Mouse (Mus musculus): ENCODE measurements around the gene Slc7a4. TPM values are rescaled to one million over a fixed set of nuclear protein-coding genes. Genes with fewer than 3 reads are reported as not detected.
A peak's percentile ranks its signal among the peaks of the same experiment; 100 is the strongest.

Gene Slc7a4
- polyA plus RNA-seq, 1 experiment from 2014 or later: 5.5 TPM

DNA sequence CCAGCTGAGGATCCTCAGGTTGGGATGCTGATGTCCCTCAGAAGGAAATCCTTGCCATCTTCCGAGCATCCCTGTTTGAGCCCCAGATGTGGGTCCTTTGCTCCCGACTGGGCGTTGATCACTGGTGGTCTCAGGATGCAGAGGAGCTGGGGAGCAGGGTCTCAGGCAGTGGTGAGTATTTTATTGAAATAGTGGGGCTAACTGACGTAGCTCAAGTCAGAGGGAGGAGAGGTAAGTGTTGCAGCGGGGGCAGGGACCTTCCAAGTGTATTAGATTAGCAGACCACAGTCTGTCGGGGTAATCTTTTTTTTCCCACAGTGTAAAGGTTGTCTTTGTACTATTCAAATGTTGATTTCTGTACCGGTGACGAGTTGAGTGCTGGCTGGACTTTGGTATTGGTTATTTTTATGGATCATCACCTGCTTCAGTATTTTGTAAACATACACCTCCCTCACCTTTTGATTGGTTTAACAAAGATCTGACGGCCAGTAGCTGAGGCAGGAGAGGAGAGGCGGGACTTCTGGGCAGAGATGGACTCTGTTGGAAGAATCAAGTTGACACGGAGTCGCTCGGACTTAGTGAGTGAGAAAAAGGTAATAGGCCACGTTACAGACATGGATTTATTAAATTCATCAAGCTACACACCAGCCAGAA is 50.2 kb downstream of the Slc7a4 start:
- H3K9me3 ChIP-seq: no peaks in the 10 kb centered on the region
- H3K27ac ChIP-seq: no peak overlapping the region
- H3K9ac ChIP-seq: no peak overlapping the region
- no peak for ATAC-seq (ENCODE audit: insufficient number of reproducible peaks, insufficient read depth, low FRiP score, low TSS enrichment, low read depth)
- peaks cover 15% of the 10 kb centered on the region for H3K4me1 ChIP-seq
- H3K4me2 ChIP-seq: no peak overlapping the region
- 74% methylated on average over 14 of the region's 14 CpGs for WGBS
- H3K36me3 ChIP-seq: peaks cover 13% of the 10 kb centered on the region
- no peak overlapping the region for H3K4me3 ChIP-seq
- no peaks in the 10 kb centered on the region for H3K27me3 ChIP-seq

- ATAC-seq (ENCODE audit: insufficient number of reproducible peaks, insufficient read depth, low FRiP score, low TSS enrichment, low read depth): no peak
- Histone ChIP-seq H3K9me3 (no peaks in the 10 kb centered on the region), H3K4me1 (peaks cover 15% of the 10 kb centered on the region), H3K9ac (no peak overlapping the region), H3K36me3 (peaks cover 19% of the 10 kb centered on the region), H3K4me3 (no peak overlapping the region), H3K27ac (no peak overlapping the region), H3K4me2 (0 out of 2 replicates have a peak overlapping the region, but pooled peaks have one; percentile 76), H3K27me3 (no peaks in the 10 kb centered on the region)
- WGBS: 58% methylated on average over 4 of the region's 4 CpGs
These were observed 50.7 kb downstream of the Slc7a4 start for GRCm38 (mm10) chr16:17532271-17532670.

- under 1% methylated on average over 67 of the region's 67 CpGs for WGBS
- H3K36me3 ChIP-seq: peaks cover 34% of the 10 kb centered on the region
These were observed 52.2 kb downstream of the Slc7a4 start, which contains the start of gene Thap7 for GRCm38 (mm10) chr16:17530640-17531288. Thap7 (minus strand) TSS chr16:17531136.

DNA sequence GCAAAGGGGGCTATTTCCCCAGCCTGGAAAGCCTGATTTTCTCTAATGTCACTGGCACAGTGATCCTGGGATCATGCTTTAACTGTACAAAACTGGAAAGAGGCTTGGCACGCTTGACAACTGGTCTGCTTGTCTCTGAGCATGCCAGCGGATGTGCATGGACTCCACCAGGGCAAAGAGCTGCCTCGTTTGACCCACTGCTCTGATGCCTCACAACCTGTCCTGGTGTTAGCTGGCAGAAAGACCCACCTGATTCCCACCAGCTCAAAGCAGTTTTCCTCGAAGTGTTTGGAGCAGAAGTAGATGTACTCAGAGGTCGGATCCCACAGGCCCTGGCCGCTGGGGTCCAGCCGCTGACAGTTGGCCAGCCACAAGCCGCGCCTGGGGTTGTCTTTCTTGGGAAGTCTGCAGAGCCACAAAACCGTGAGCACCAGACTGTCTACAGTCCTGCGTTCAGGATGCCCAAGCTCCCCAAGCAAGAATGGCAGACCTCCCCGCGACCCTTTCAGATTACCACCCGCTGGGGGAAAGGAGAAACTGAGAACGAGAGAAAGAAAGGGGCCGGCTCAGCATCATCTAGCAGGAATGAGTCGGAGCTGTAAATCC is 52.9 kb downstream of the Slc7a4 start:
- peak overlapping the region; percentile 76 for H3K4me2 ChIP-seq
- H3K9ac ChIP-seq: peak overlapping the region; percentile 86
- H3K36me3 ChIP-seq: peaks cover 40% of the 10 kb centered on the region
- ATAC-seq (ENCODE audit: insufficient number of reproducible peaks, insufficient read depth, low FRiP score, low TSS enrichment, low read depth): no peak
- H3K27ac ChIP-seq: peak overlapping the region; percentile 97
- no peaks in the 10 kb centered on the region for H3K9me3 ChIP-seq
- no peaks in the 10 kb centered on the region for H3K27me3 ChIP-seq
- WGBS: 16% methylated on average over 17 of the region's 17 CpGs
- peak overlapping the region; percentile 64 for H3K4me3 ChIP-seq
- peaks cover 15% of the 10 kb centered on the region for H3K4me1 ChIP-seq

More at GRCm38 (mm10) chr16:17530640-17531288, 52.2 kb downstream of the Slc7a4 start, which contains the start of gene Thap7:
- H3K9me3 ChIP-seq: no peaks in the 10 kb centered on the region
- no peaks in the 10 kb centered on the region for H3K27me3 ChIP-seq
- peak within 1 kb of the TSS; percentile 86 for H3K9ac ChIP-seq
- peak within 1 kb of the TSS; percentile 97 for H3K27ac ChIP-seq
- H3K4me2 ChIP-seq: peak within 1 kb of the TSS; percentile 76
- H3K4me1 ChIP-seq: peaks cover 15% of the 10 kb centered on the region
- peak; percentile 93 for ATAC-seq (ENCODE audit: insufficient number of reproducible peaks, insufficient read depth, low FRiP score, low TSS enrichment, low read depth)
- H3K4me3 ChIP-seq: peak within 1 kb of the TSS; percentile 64

- H3K9me3 ChIP-seq: no peaks in the 10 kb centered on the region
- H3K36me3 ChIP-seq: peaks cover 56% of the 10 kb centered on the region
- H3K9ac ChIP-seq: 0 out of 2 replicates have a peak overlapping the region, but pooled peaks have one; percentile 17
- no peak for ATAC-seq (ENCODE audit: insufficient number of reproducible peaks, insufficient read depth, low FRiP score, low TSS enrichment, low read depth)
- no peaks in the 10 kb centered on the region for H3K27me3 ChIP-seq
- H3K4me1 ChIP-seq: peaks cover 15% of the 10 kb centered on the region
- no peak overlapping the region for H3K4me2 ChIP-seq
- H3K27ac ChIP-seq: no peak overlapping the region
- 87% methylated on average over 13 of the region's 13 CpGs for WGBS
- H3K4me3 ChIP-seq: no peak overlapping the region
These were observed 54.7 kb downstream of the Slc7a4 start for GRCm38 (mm10) chr16:17528276-17528675.

GRCm38 (mm10) chr16:17527606-17528005 is 55.4 kb downstream of the Slc7a4 start:
- Histone ChIP-seq H3K4me1 (peaks cover 15% of the 10 kb centered on the region), H3K27ac (no peak overlapping the region), H3K4me3 (no peak overlapping the region), H3K27me3 (no peaks in the 10 kb centered on the region), H3K9me3 (no peaks in the 10 kb centered on the region), H3K36me3 (peaks cover 63% of the 10 kb centered on the region), H3K9ac (no peak overlapping the region), H3K4me2 (no peak overlapping the region)
- no peak for ATAC-seq (ENCODE audit: insufficient number of reproducible peaks, insufficient read depth, low FRiP score, low TSS enrichment, low read depth)

DNA sequence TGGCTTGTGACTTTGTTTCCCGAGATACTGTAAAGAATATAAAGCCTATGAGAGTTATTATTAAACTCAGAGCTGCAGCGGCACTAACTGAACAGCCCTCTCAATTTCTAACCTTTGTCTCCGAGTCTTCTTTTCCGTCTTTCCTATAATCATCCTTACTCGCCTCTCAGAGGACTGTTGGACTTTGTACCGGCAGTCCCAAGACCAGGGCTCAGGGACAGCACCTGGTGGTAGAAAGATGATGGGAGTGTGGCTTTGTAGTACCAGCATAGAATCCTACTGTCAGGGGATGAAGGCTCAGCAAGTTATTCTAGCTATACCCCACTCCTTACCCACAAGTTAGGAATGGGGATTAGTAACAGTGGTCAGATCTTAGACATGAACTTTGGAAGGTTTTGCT is 56.8 kb downstream of the Slc7a4 start:
- Histone ChIP-seq H3K9me3 (no peaks in the 10 kb centered on the region), H3K9ac (no peak overlapping the region), H3K4me2 (no peak overlapping the region), H3K27me3 (no peaks in the 10 kb centered on the region), H3K27ac (no peak overlapping the region), H3K4me3 (no peak overlapping the region), H3K36me3 (peaks cover 77% of the 10 kb centered on the region), H3K4me1 (peaks cover 8% of the 10 kb centered on the region)
- WGBS: 89% methylated on average over 6 of the region's 6 CpGs
- ATAC-seq (ENCODE audit: insufficient number of reproducible peaks, insufficient read depth, low FRiP score, low TSS enrichment, low read depth): no peak

DNA sequence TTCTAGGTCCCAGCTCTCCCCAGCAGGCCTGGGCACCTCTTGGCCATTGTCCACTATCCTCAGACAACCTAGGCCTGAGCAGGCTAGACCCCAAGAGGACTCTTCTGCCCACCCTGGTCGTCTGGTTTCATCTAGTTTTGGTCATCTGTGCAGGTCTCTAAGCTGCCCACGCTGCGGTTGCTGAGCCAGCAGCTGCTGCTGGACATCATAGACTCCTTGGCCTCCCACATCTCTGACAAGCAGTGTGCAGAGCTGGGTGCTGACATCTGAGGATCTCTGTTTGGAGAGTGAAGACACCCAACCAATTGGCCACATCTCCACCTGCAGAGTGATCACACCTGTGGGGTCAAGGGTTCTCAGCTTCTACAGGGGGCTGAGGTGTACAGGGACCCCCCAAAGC is 57.5 kb downstream of the Slc7a4 start:
- H3K36me3 ChIP-seq: peaks cover 84% of the 10 kb centered on the region

DNA sequence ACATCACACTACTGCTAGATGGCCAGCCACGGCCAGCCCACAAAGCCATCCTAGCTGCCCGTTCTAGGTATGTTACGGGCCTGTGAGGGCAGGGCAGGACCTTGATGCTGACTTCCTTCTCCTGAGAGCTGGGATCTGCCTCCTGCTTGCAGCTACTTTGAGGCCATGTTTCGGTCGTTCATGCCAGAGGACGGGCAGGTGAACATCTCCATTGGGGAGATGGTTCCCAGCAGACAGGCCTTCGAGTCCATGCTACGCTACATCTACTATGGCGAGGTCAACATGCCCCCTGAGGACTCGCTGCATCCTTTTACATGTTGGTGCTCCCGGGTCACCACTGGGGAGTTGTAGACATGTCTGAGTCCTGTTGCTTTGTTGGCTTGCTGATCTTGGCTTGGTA is 58.9 kb downstream of the Slc7a4 start:
- peaks cover 97% of the 10 kb centered on the region for H3K36me3 ChIP-seq
- no peak overlapping the region for H3K27ac ChIP-seq
- no peak for ATAC-seq (ENCODE audit: insufficient number of reproducible peaks, insufficient read depth, low FRiP score, low TSS enrichment, low read depth)
- H3K4me2 ChIP-seq: no peak overlapping the region
- H3K9ac ChIP-seq: no peak overlapping the region
- H3K4me1 ChIP-seq: no peaks in the 10 kb centered on the region
- 94% methylated on average over 11 of the region's 11 CpGs for WGBS
- H3K4me3 ChIP-seq: no peak overlapping the region
- no peaks in the 10 kb centered on the region for H3K9me3 ChIP-seq
- no peaks in the 10 kb centered on the region for H3K27me3 ChIP-seq

More for the DNA sequence above, 57.5 kb downstream of the Slc7a4 start:
- H3K4me3 ChIP-seq: no peak overlapping the region
- WGBS: 85% methylated on average over 3 of the region's 3 CpGs
- no peak for ATAC-seq (ENCODE audit: insufficient number of reproducible peaks, insufficient read depth, low FRiP score, low TSS enrichment, low read depth)
- H3K9me3 ChIP-seq: no peaks in the 10 kb centered on the region
- H3K4me1 ChIP-seq: peaks cover 8% of the 10 kb centered on the region
- no peak overlapping the region for H3K4me2 ChIP-seq
- H3K9ac ChIP-seq: no peak overlapping the region
- H3K27ac ChIP-seq: no peak overlapping the region
- no peaks in the 10 kb centered on the region for H3K27me3 ChIP-seq
